Mouse (Mus musculus) intestine, embryonic 14.5 days (tissue): ENCODE results near the gene Sohlh2. TPM values are rescaled to one million over a fixed set of nuclear protein-coding genes. Genes with fewer than 3 reads are reported as not detected.

Experiments used
- ATAC-seq: fragments of 200-750 bp; cut with Nextera tagmentation; replicated peaks from 2 replicates; pipeline ENCODE4 v1.8.0; 2017; ENCODE audit warnings: low read depth, moderate number of reproducible peaks, moderate TSS enrichment, moderate library complexity; ENCODE audit not compliant: low FRiP score, low TSS enrichment
- DNase-seq: peaks from one replicate; pipeline ENCODE4 v3.0.0-alpha.2; 2018; ENCODE audit warnings: low spot score
- H3K27ac ChIP-seq: fragments of 300-500 bp; sonication (generic); 2 replicates; pipeline ENCODE4 v1.5.1; 2014; ENCODE audit warnings: low read depth, mild to moderate bottlenecking, control low read depth
- H3K27me3 ChIP-seq: fragments of 300-500 bp; sonication (generic); replicated peaks from 2 replicates; pipeline ENCODE4 v1.6.1; 2014; ENCODE audit warnings: low read length, control low read depth; ENCODE audit not compliant: control insufficient read depth, insufficient read depth
- H3K36me3 ChIP-seq: fragments of 300-500 bp; sonication (generic); 2 replicates; pipeline ENCODE4 v1.6.1; 2014; ENCODE audit warnings: low read length, control low read depth; ENCODE audit not compliant: control insufficient read depth, insufficient read depth
- H3K4me1 ChIP-seq: fragments of 300-500 bp; sonication (generic); replicated peaks from 2 replicates; pipeline ENCODE4 v1.6.1; 2014; ENCODE audit warnings: low read length, control low read depth, mixed read lengths; ENCODE audit not compliant: control insufficient read depth, insufficient read depth
- H3K4me2 ChIP-seq: fragments of 300-500 bp; sonication (generic); 2 replicates; pipeline ENCODE4 v1.6.1; 2014; ENCODE audit warnings: low read length
- H3K4me3 ChIP-seq: fragments of 300-500 bp; sonication (generic); 2 replicates; pipeline ENCODE4 v1.5.1; 2014; ENCODE audit warnings: low read depth, low read length, control low read depth, mixed read lengths
- H3K9ac ChIP-seq: fragments of 300-500 bp; sonication (generic); 2 replicates; pipeline ENCODE4 v1.6.1; 2014; ENCODE audit warnings: mild to moderate bottlenecking, low read length
- H3K9me3 ChIP-seq: fragments of 300-500 bp; sonication (generic); 2 replicates; pipeline ENCODE4 v1.6.1; 2016; ENCODE audit warnings: low read length, control low read depth; ENCODE audit not compliant: control insufficient read depth
- WGBS: fragments of 180-500 bp; shearing (Covaris S2); extraction: QIAGEN DNeasy Blood & Tissue Kit; methylation state at CpG from one replicate; pipeline ENCODE4 v1.1.7; 2014; 5-methylcytosine and 5-hydroxymethylcytosine counted together
- polyA plus RNA-seq: library from polyadenylated mRNA; unstranded; fragments of >200 nt; fragmentation: Nextera tagmentation; extraction: Ambion mirVana; gene quantifications from 2 replicates; pipeline ENCODE4 v1.2.1, GENCODE M21; 2014

Sohlh2 gene
- polyA plus RNA-seq, 1 experiment from 2014 or later: not detected

DNA sequence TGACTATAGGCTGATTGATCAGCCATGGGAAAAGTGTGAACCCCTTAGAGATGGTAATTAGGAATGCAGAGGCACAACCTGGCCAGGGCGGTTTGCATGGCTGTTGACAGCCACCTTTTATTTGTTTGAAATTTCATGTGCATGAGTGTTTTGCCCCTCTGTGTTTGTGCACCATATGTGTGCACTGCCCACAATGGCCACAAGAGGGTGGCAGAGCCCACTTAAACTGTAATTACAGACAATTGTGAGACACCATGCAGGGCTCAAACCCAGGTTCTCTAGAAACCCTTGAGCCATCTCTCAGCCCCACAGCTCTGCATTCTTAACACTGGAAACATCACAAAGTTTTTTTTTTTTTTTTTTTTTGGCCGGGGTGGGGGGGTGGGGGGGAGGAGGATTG, 40.7 kb downstream of the Sohlh2 start:
- H3K27ac ChIP-seq: no peak overlapping the region
- H3K36me3 ChIP-seq: no peaks in the 10 kb centered on the region
- no peaks in the 10 kb centered on the region for H3K4me1 ChIP-seq
- H3K4me3 ChIP-seq: no peak overlapping the region
- H3K4me2 ChIP-seq: no peak overlapping the region
- H3K27me3 ChIP-seq: no peaks in the 10 kb centered on the region
- DNase-seq (no peak), ATAC-seq (no peak)
- WGBS: 96% methylated on average over 2 of the region's 2 CpGs
- H3K9ac ChIP-seq: no peak overlapping the region
- peaks cover 4% of the 10 kb centered on the region; the same call in 1 of the 2 replicates for H3K9me3 ChIP-seq

- H3K4me2 ChIP-seq: no peak overlapping the region
- no peak for ATAC-seq
- DNase-seq: no peak
- no peak overlapping the region for H3K4me3 ChIP-seq
- 78% methylated on average over 3 of the region's 3 CpGs for WGBS
- H3K27me3 ChIP-seq: no peaks in the 10 kb centered on the region
- H3K9ac ChIP-seq: no peak overlapping the region
- H3K36me3 ChIP-seq: no peaks in the 10 kb centered on the region
- H3K4me1 ChIP-seq: no peaks in the 10 kb centered on the region
- H3K27ac ChIP-seq: no peak overlapping the region
- H3K9me3 ChIP-seq: peaks cover 4% of the 10 kb centered on the region; the same call in 1 of the 2 replicates
Observed at GRCm38 (mm10) chr3:55223862-55224261, 42.0 kb downstream of the Sohlh2 start.

DNA sequence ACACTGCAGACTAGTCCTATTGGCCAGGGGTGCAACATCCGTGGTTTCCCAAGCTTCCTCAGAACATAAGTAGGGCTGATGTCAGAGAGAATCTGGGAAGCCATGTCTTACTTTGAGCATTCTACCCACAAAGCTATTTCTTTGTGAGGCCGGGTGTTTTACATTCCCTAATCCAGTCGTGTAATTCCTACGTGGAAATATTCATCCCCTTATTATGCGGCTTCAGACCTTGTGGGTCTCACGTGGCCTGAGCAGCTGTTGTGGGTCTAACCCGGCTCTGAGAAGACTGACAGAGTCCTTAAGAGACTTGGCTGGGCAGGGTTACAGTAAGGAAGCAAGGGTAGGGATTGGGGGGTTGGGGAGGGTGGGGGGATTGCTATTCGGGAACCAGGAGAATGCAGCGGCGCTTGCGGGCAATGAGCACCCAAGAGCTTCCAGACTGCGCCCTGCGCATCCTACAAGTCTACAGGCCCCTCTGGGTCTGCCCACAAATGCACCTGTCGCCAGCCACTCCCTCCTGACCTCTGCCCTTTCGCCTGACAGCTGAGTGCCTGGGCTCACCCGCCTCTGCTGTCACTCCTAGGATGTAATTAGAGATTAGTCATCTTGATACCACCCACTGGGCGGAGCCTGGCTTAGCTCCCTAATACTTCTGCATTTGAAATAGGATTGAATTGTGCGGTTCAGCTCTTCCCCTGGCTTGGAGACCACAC, 44.8 kb downstream of the Sohlh2 start:
- Histone ChIP-seq H3K9ac (no peak overlapping the region), H3K9me3 (no peaks in the 10 kb centered on the region), H3K36me3 (no peaks in the 10 kb centered on the region), H3K4me3 (no peak overlapping the region), H3K27ac (no peak overlapping the region), H3K4me2 (0 out of 2 replicates have a peak overlapping the region, but pooled peaks have one; percentile 7), H3K4me1 (no peaks in the 10 kb centered on the region), H3K27me3 (no peaks in the 10 kb centered on the region)
- peak; percentile 54 for DNase-seq
- ATAC-seq: peak; percentile 58
- WGBS: 30% methylated on average over 18 of the region's 18 CpGs

- H3K36me3 ChIP-seq: no peaks in the 10 kb centered on the region
- H3K9me3 ChIP-seq: no peaks in the 10 kb centered on the region
- H3K4me3 ChIP-seq: no peak overlapping the region
- H3K9ac ChIP-seq: no peak overlapping the region
- no peaks in the 10 kb centered on the region for H3K27me3 ChIP-seq
- H3K27ac ChIP-seq: no peak overlapping the region
- no peaks in the 10 kb centered on the region for H3K4me1 ChIP-seq
- ATAC-seq (no peak), DNase-seq (no peak)
- 0 out of 2 replicates have a peak overlapping the region, but pooled peaks have one; percentile 7 for H3K4me2 ChIP-seq
- 30% methylated on average over 4 of the region's 4 CpGs for WGBS
Observed at GRCm38 (mm10) chr3:55227214-55227581, 45.4 kb downstream of the Sohlh2 start.

DNA sequence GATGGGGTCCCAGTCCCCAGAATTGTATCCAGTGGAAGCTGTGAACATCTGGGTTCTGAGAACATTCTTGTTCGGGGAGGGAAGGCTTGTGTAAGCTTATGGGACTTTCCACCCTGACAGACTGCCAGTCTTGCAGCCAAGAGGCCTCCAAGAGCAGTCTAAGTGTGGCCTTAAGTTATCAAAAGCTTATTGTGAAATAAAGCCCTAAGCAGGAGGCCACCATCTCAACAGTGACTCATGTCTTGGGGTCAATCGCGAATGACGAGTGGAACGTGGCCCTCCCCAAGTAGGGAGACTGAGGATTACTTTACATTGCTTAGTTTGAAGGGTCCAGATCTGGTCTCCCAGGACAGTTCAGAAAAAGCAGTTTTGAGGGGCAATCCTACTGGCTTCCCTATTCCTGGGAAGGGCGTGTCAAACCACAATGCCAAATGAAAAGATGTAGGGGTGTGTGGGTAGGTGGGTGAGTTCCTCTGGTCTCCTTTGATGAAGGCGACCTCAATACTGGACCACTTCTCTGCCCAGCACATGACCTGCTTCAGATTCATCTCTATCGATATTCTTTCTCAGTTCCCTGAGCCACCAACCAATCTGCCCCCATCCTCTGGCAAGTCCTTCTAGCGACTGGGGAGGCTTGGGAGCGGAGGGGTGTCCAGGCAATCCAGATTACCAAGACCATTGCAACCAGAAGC, 60.0 kb downstream of the Sohlh2 start, which contains the start of gene Dclk1:
Dclk1 (plus strand) TSS at position 635 of the 692 bp plus-strand sequence.
- Histone ChIP-seq H3K9me3 (no peaks in the 10 kb centered on the region), H3K4me2 (peak within 1 kb of the TSS; percentile 81), H3K9ac (peak within 1 kb of the TSS; percentile 45), H3K27ac (no peak within 1 kb of the TSS), H3K4me3 (peak within 1 kb of the TSS; percentile 49), H3K36me3 (no peaks in the 10 kb centered on the region), H3K27me3 (peaks cover 14% of the 10 kb centered on the region; the same call in 1 of the 2 replicates), H3K4me1 (peaks cover 3% of the 10 kb centered on the region; the same call in 1 of the 2 replicates)
- WGBS: 39% methylated on average over 10 of the region's 10 CpGs
- DNase-seq (no peak), ATAC-seq (0 out of 2 replicates have a peak, but pooled peaks have one; percentile 21)

- Histone ChIP-seq H3K4me1 (peaks cover 3% of the 10 kb centered on the region; the same call in 1 of the 2 replicates), H3K9me3 (no peaks in the 10 kb centered on the region), H3K27me3 (peaks cover 14% of the 10 kb centered on the region; the same call in 1 of the 2 replicates), H3K4me3 (peak overlapping the region; percentile 49), H3K9ac (peak overlapping the region; percentile 45), H3K4me2 (peak overlapping the region; percentile 81), H3K27ac (no peak overlapping the region), H3K36me3 (no peaks in the 10 kb centered on the region)
- peak; percentile 79 for DNase-seq
- WGBS: under 1% methylated on average over 40 of the region's 45 CpGs
- peak; percentile 87 for ATAC-seq
Observed at GRCm38 (mm10) chr3:55242422-55243055, 60.7 kb downstream of the Sohlh2 start.

- H3K4me3 ChIP-seq: peak overlapping the region; percentile 49
- H3K4me1 ChIP-seq: peaks cover 3% of the 10 kb centered on the region; the same call in 1 of the 2 replicates
- 0 out of 2 replicates have a peak, but pooled peaks have one; percentile 9 for ATAC-seq
- H3K36me3 ChIP-seq: no peaks in the 10 kb centered on the region
- H3K27ac ChIP-seq: no peak overlapping the region
- H3K4me2 ChIP-seq: peak overlapping the region; percentile 81
- H3K27me3 ChIP-seq: peaks cover 14% of the 10 kb centered on the region; the same call in 1 of the 2 replicates
- no peak for DNase-seq
- H3K9ac ChIP-seq: peak overlapping the region; percentile 45
- no peaks in the 10 kb centered on the region for H3K9me3 ChIP-seq
- 6% methylated on average over 8 of the region's 8 CpGs for WGBS
Observed at GRCm38 (mm10) chr3:55243056-55243471, 61.2 kb downstream of the Sohlh2 start.

GRCm38 (mm10) chr3:55244087-55244486, 62.3 kb downstream of the Sohlh2 start:
- Histone ChIP-seq H3K4me3 (no peak overlapping the region), H3K4me2 (no peak overlapping the region), H3K9me3 (no peaks in the 10 kb centered on the region), H3K9ac (no peak overlapping the region), H3K36me3 (no peaks in the 10 kb centered on the region), H3K27ac (no peak overlapping the region), H3K27me3 (peaks cover 14% of the 10 kb centered on the region; the same call in 1 of the 2 replicates), H3K4me1 (peaks cover 3% of the 10 kb centered on the region; the same call in 1 of the 2 replicates)
- no peak for ATAC-seq
- 80% methylated on average over 6 of the region's 6 CpGs for WGBS
- no peak for DNase-seq
